Mouse (Mus musculus): ENCODE measurements around the gene Tbck.

The Tbck gene

GRCm38 (mm10) chr3:132776686-132777085 lies 92.7 kb downstream of the Tbck start:
- Histone ChIP-seq H3K9me3 (ENCODE audit: low read length) (no peaks in the 10 kb centered on the region), H3K4me1 (replicated peaks; ENCODE audit: low read depth, low read length) (no peaks in the 10 kb centered on the region), H3K36me3 (ENCODE audit: insufficient read depth, low read length) (no peaks in the 10 kb centered on the region), H3K27me3 (ENCODE audit: insufficient read depth, low read length) (no peaks in the 10 kb centered on the region), H3K4me3 (replicated peaks; ENCODE audit: low read length) (no peak overlapping the region)
- no peak for TF ChIP-seq CTCF (conservative IDR thresholded peaks at IDR 0.05; ENCODE audit: low read length)
- TF ChIP-seq NANOG (IDR thresholded peaks at IDR 0.05; ENCODE audit: borderline replicate concordance, low read length) = no peak
- no peak for TF ChIP-seq POU5F1 (IDR thresholded peaks at IDR 0.05; ENCODE audit: borderline replicate concordance, low read length)

GRCm38 (mm10) chr3:132781103-132781502 lies 97.2 kb downstream of the Tbck start:
- no peaks in the 10 kb centered on the region for H3K36me3 ChIP-seq (ENCODE audit: insufficient read depth, low read length)
- H3K27me3 ChIP-seq (ENCODE audit: insufficient read depth, low read length) = no peaks in the 10 kb centered on the region
- H3K4me1 ChIP-seq (replicated peaks; ENCODE audit: low read depth, low read length) = no peaks in the 10 kb centered on the region
- no peak overlapping the region for H3K4me3 ChIP-seq (replicated peaks; ENCODE audit: low read length)
- no peaks in the 10 kb centered on the region for H3K9me3 ChIP-seq (ENCODE audit: low read length)
- no peak for TF ChIP-seq POU5F1 (IDR thresholded peaks at IDR 0.05; ENCODE audit: borderline replicate concordance, low read length)
- no peak for TF ChIP-seq NANOG (IDR thresholded peaks at IDR 0.05; ENCODE audit: borderline replicate concordance, low read length)
- no peak for TF ChIP-seq CTCF (conservative IDR thresholded peaks at IDR 0.05; ENCODE audit: low read length)

GRCm38 (mm10) chr3:132783087-132783486 lies 99.1 kb downstream of the Tbck start:
- Histone ChIP-seq H3K9me3 (ENCODE audit: low read length) (no peaks in the 10 kb centered on the region), H3K4me1 (replicated peaks; ENCODE audit: low read depth, low read length) (no peaks in the 10 kb centered on the region)

GRCm38 (mm10) chr3:132784732-132785131 lies 100.8 kb downstream of the Tbck start:
- Histone ChIP-seq H3K36me3 (ENCODE audit: insufficient read depth, low read length) (no peaks in the 10 kb centered on the region), H3K9me3 (ENCODE audit: low read length) (no peaks in the 10 kb centered on the region), H3K4me3 (replicated peaks; ENCODE audit: low read length) (no peak overlapping the region), H3K27me3 (ENCODE audit: insufficient read depth, low read length) (no peaks in the 10 kb centered on the region), H3K4me1 (replicated peaks; ENCODE audit: low read depth, low read length) (no peaks in the 10 kb centered on the region)
- no peak for TF ChIP-seq POU5F1 (IDR thresholded peaks at IDR 0.05; ENCODE audit: borderline replicate concordance, low read length)
- TF ChIP-seq NANOG (IDR thresholded peaks at IDR 0.05; ENCODE audit: borderline replicate concordance, low read length) = no peak
- TF ChIP-seq CTCF (conservative IDR thresholded peaks at IDR 0.05; ENCODE audit: low read length) = no peak

More at GRCm38 (mm10) chr3:132783087-132783486, 99.1 kb downstream of the Tbck start:
- no peaks in the 10 kb centered on the region for H3K36me3 ChIP-seq (ENCODE audit: insufficient read depth, low read length)
- no peak for TF ChIP-seq CTCF (conservative IDR thresholded peaks at IDR 0.05; ENCODE audit: low read length)
- TF ChIP-seq POU5F1 (IDR thresholded peaks at IDR 0.05; ENCODE audit: borderline replicate concordance, low read length) = no peak
- TF ChIP-seq NANOG (IDR thresholded peaks at IDR 0.05; ENCODE audit: borderline replicate concordance, low read length) = no peak
- H3K4me3 ChIP-seq (replicated peaks; ENCODE audit: low read length) = no peak overlapping the region
- H3K27me3 ChIP-seq (ENCODE audit: insufficient read depth, low read length) = no peaks in the 10 kb centered on the region

- no peaks in the 10 kb centered on the region for H3K36me3 ChIP-seq (ENCODE audit: insufficient read depth, low read length)
- H3K27me3 ChIP-seq (ENCODE audit: insufficient read depth, low read length) = no peaks in the 10 kb centered on the region
- TF ChIP-seq POU5F1 (IDR thresholded peaks at IDR 0.05; ENCODE audit: borderline replicate concordance, low read length) = no peak
- no peak for TF ChIP-seq CTCF (conservative IDR thresholded peaks at IDR 0.05; ENCODE audit: low read length)
- TF ChIP-seq NANOG (IDR thresholded peaks at IDR 0.05; ENCODE audit: borderline replicate concordance, low read length) = no peak
- no peak overlapping the region for H3K4me3 ChIP-seq (replicated peaks; ENCODE audit: low read length)
- no peaks in the 10 kb centered on the region for H3K9me3 ChIP-seq (ENCODE audit: low read length)
- H3K4me1 ChIP-seq (replicated peaks; ENCODE audit: low read depth, low read length) = no peaks in the 10 kb centered on the region
These were observed 102.7 kb downstream of the Tbck start for GRCm38 (mm10) chr3:132786690-132787089.

- H3K9me3 ChIP-seq (ENCODE audit: low read length) = no peaks in the 10 kb centered on the region
- no peaks in the 10 kb centered on the region for H3K36me3 ChIP-seq (ENCODE audit: insufficient read depth, low read length)
- no peak overlapping the region for H3K4me3 ChIP-seq (replicated peaks; ENCODE audit: low read length)
- no peaks in the 10 kb centered on the region for H3K4me1 ChIP-seq (replicated peaks; ENCODE audit: low read depth, low read length)
- no peaks in the 10 kb centered on the region for H3K27me3 ChIP-seq (ENCODE audit: insufficient read depth, low read length)
- TF ChIP-seq POU5F1 (IDR thresholded peaks at IDR 0.05; ENCODE audit: borderline replicate concordance, low read length) (no peak), NANOG (IDR thresholded peaks at IDR 0.05; ENCODE audit: borderline replicate concordance, low read length) (no peak), CTCF (conservative IDR thresholded peaks at IDR 0.05; ENCODE audit: low read length) (no peak)
These were observed 103.8 kb downstream of the Tbck start for GRCm38 (mm10) chr3:132787775-132788174.

GRCm38 (mm10) chr3:132791140-132791539 lies 107.2 kb downstream of the Tbck start:
- Histone ChIP-seq H3K27me3 (ENCODE audit: insufficient read depth, low read length) (no peaks in the 10 kb centered on the region), H3K36me3 (ENCODE audit: insufficient read depth, low read length) (no peaks in the 10 kb centered on the region), H3K4me3 (replicated peaks; ENCODE audit: low read length) (no peak overlapping the region), H3K4me1 (replicated peaks; ENCODE audit: low read depth, low read length) (no peaks in the 10 kb centered on the region), H3K9me3 (ENCODE audit: low read length) (no peaks in the 10 kb centered on the region)
- no peak for TF ChIP-seq CTCF (conservative IDR thresholded peaks at IDR 0.05; ENCODE audit: low read length)
- no peak for TF ChIP-seq POU5F1 (IDR thresholded peaks at IDR 0.05; ENCODE audit: borderline replicate concordance, low read length)
- no peak for TF ChIP-seq NANOG (IDR thresholded peaks at IDR 0.05; ENCODE audit: borderline replicate concordance, low read length)

- Histone ChIP-seq H3K9me3 (ENCODE audit: low read length) (no peaks in the 10 kb centered on the region), H3K4me1 (replicated peaks; ENCODE audit: low read depth, low read length) (no peaks in the 10 kb centered on the region), H3K27me3 (ENCODE audit: insufficient read depth, low read length) (no peaks in the 10 kb centered on the region), H3K36me3 (ENCODE audit: insufficient read depth, low read length) (no peaks in the 10 kb centered on the region), H3K4me3 (replicated peaks; ENCODE audit: low read length) (no peak overlapping the region)
- no peak for TF ChIP-seq CTCF (conservative IDR thresholded peaks at IDR 0.05; ENCODE audit: low read length)
- TF ChIP-seq POU5F1 (IDR thresholded peaks at IDR 0.05; ENCODE audit: borderline replicate concordance, low read length) = no peak
These were observed 116.3 kb downstream of the Tbck start for GRCm38 (mm10) chr3:132800196-132800595.

- Histone ChIP-seq H3K9me3 (ENCODE audit: low read length) (no peaks in the 10 kb centered on the region), H3K4me1 (replicated peaks; ENCODE audit: low read depth, low read length) (no peaks in the 10 kb centered on the region), H3K4me3 (replicated peaks; ENCODE audit: low read length) (no peak overlapping the region), H3K36me3 (ENCODE audit: insufficient read depth, low read length) (no peaks in the 10 kb centered on the region), H3K27me3 (ENCODE audit: insufficient read depth, low read length) (no peaks in the 10 kb centered on the region)
- TF ChIP-seq POU5F1 (IDR thresholded peaks at IDR 0.05; ENCODE audit: borderline replicate concordance, low read length) (no peak), CTCF (conservative IDR thresholded peaks at IDR 0.05; ENCODE audit: low read length) (no peak), NANOG (IDR thresholded peaks at IDR 0.05; ENCODE audit: borderline replicate concordance, low read length) (no peak)
These were observed 118.0 kb downstream of the Tbck start for GRCm38 (mm10) chr3:132801910-132802309.
